Mouse (Mus musculus): Measurements from ENCODE around the gene Car15.

Gene Car15

GRCm38 (mm10) chr16:17838051-17838450 is at the start of gene Car15:
Gene Car15 (minus strand): TSS chr16:17838364.
- no peak for DNase-seq (ENCODE audit: low spot score in 2 of 2)

GRCm38 (mm10) chr16:17884116-17884515 is 46.0 kb upstream of the Car15 start:
- no peak for DNase-seq (ENCODE audit: low spot score in 2 of 2)

- no peak for DNase-seq (ENCODE audit: low spot score in 2 of 2)
Measured at GRCm38 (mm10) chr16:17882196-17882595, 44.0 kb upstream of the Car15 start.

- peak in 1 of 2 experiments; percentile 31 for DNase-seq (ENCODE audit: low spot score in 2 of 2)
Measured at GRCm38 (mm10) chr16:17879571-17879970, 41.4 kb upstream of the Car15 start.

GRCm38 (mm10) chr16:17876096-17876495 is 37.9 kb upstream of the Car15 start:
- DNase-seq (ENCODE audit: low spot score in 2 of 2) = no peak

GRCm38 (mm10) chr16:17875174-17875573 is 37.0 kb upstream of the Car15 start:
- no peak for DNase-seq (ENCODE audit: low spot score in 2 of 2)

GRCm38 (mm10) chr16:17872995-17873394 is 34.8 kb upstream of the Car15 start:
- no peak for DNase-seq (ENCODE audit: low spot score in 2 of 2)

- DNase-seq (ENCODE audit: low spot score in 2 of 2) = no peak
Measured at GRCm38 (mm10) chr16:17871248-17871647, 33.1 kb upstream of the Car15 start.

GRCm38 (mm10) chr16:17865770-17866169 is 27.6 kb upstream of the Car15 start:
- DNase-seq (ENCODE audit: low spot score in 2 of 2) = no peak

- no peak for DNase-seq (ENCODE audit: low spot score in 2 of 2)
Measured at GRCm38 (mm10) chr16:17865293-17865692, 27.1 kb upstream of the Car15 start.

- DNase-seq (ENCODE audit: low spot score in 2 of 2) = no peak
Measured at GRCm38 (mm10) chr16:17858592-17858991, 20.4 kb upstream of the Car15 start.

GRCm38 (mm10) chr16:17857157-17857556 is 19.0 kb upstream of the Car15 start:
- DNase-seq (ENCODE audit: low spot score in 2 of 2) = no peak

GRCm38 (mm10) chr16:17853263-17853662 is 15.1 kb upstream of the Car15 start:
- no peak for DNase-seq (ENCODE audit: low spot score in 2 of 2)

GRCm38 (mm10) chr16:17851860-17852259 is 13.7 kb upstream of the Car15 start:
- no peak for DNase-seq (ENCODE audit: low spot score in 2 of 2)

- no peak for DNase-seq (ENCODE audit: low spot score in 2 of 2)
Measured at GRCm38 (mm10) chr16:17851331-17851730, 13.2 kb upstream of the Car15 start.

GRCm38 (mm10) chr16:17849486-17849885 is 11.3 kb upstream of the Car15 start:
- no peak for DNase-seq (ENCODE audit: low spot score in 2 of 2)

GRCm38 (mm10) chr16:17848928-17849327 is 10.8 kb upstream of the Car15 start:
- peak; percentile 44 to 69 for DNase-seq (ENCODE audit: low spot score in 2 of 2)

- no peak for DNase-seq (ENCODE audit: low spot score in 2 of 2)
Measured at GRCm38 (mm10) chr16:17848431-17848830, 10.3 kb upstream of the Car15 start.

GRCm38 (mm10) chr16:17843701-17844365 is 5.7 kb upstream of the Car15 start:
- no peak for DNase-seq (ENCODE audit: low spot score in 2 of 2)

GRCm38 (mm10) chr16:17842437-17842836 is 4.3 kb upstream of the Car15 start:
- no peak for DNase-seq (ENCODE audit: low spot score in 2 of 2)

- DNase-seq (ENCODE audit: low spot score in 2 of 2) = no peak
Measured at GRCm38 (mm10) chr16:17839976-17840375, 1.8 kb upstream of the Car15 start.

GRCm38 (mm10) chr16:17835481-17835880 is 2.7 kb downstream of the Car15 start:
- no peak for DNase-seq (ENCODE audit: low spot score in 2 of 2)

- no peak for DNase-seq (ENCODE audit: low spot score in 2 of 2)
Measured at GRCm38 (mm10) chr16:17834543-17834942, 3.6 kb downstream of the Car15 start.

All from right cerebral cortex, adult 2 months (tissue).